Mouse (Mus musculus): ENCODE data around the gene Fbxl13. TPM values are rescaled to one million over a fixed set of nuclear protein-coding genes. Genes with fewer than 3 reads are reported as not detected.

The Fbxl13 gene
- total and polyA plus RNA-seq, 3 experiments: 0.14 to 0.30 (median 0.19) TPM

- Histone ChIP-seq H3K27me3 (replicated peaks) (no peaks in the 10 kb centered on the region), H3K4me2 (ENCODE audit: insufficient read depth, low read depth, poor library complexity, severe bottlenecking) (no peak overlapping the region), H3K79me2 (replicated peaks; ENCODE audit: control insufficient read depth, extremely low read depth, insufficient read depth, poor library complexity, severe bottlenecking) (no peaks in the 10 kb centered on the region), H3K9ac (ENCODE audit: insufficient read depth, low read depth) (no peak overlapping the region), H3K36me3 (replicated peaks in 1 of 2; ENCODE audit: control insufficient read depth in 1 of 2, insufficient read depth in 1 of 2, low read length in 1 of 2) (no peaks in the 10 kb centered on the region), H3K27ac (ENCODE audit: insufficient read depth, low read depth) (no peak overlapping the region), H3K4me3 (replicated peaks in 1 of 3; ENCODE audit: low read depth in 2 of 3, low read length in 2 of 3, poor library complexity in 1 of 3) (no peak overlapping the region), H3K9me3 (replicated peaks; ENCODE audit: low read length) (peaks cover 4% of the 10 kb centered on the region), H3K4me1 (ENCODE audit: control insufficient read depth in 1 of 2, insufficient read depth in 2 of 2) (peaks cover 0 to 11% of the 10 kb centered on the region in 2 experiments; a peak in 3 of 4 replicates)
- dilution Hi-C loops (cut with MboI; ENCODE audit: extremely low pct_ligation_motif_present, extremely low pct_unique_long_range_greater_than_20kb, low sequenced_read_pairs): no loop called here
- DNase-seq (ENCODE audit: extremely low read depth): no peak
- in situ Hi-C loops (cut with MboI; ENCODE audit: low pct_ligation_motif_present, low pct_unique_long_range_greater_than_20kb, low sequenced_read_pairs): no loop called here
- TF ChIP-seq TBP (conservative IDR thresholded peaks at IDR 0.05; ENCODE audit: low read depth, low read length) (no peak), USF2 (conservative IDR thresholded peaks at IDR 0.05; ENCODE audit: low read depth, low read length) (no peak), CHD2 (IDR thresholded peaks at IDR 0.05; ENCODE audit: low read length) (no peak), CTCF (conservative IDR thresholded peaks at IDR 0.05 in 1 of 2, IDR thresholded peaks at IDR 0.05 in 1 of 2; ENCODE audit: low read depth in 2 of 2, low read length in 2 of 2) (no peak), HCFC1 (IDR thresholded peaks at IDR 0.05; ENCODE audit: low read depth, low read length) (no peak), JUND (conservative IDR thresholded peaks at IDR 0.05; ENCODE audit: low read depth, low read length) (no peak), E2F4 (IDR thresholded peaks at IDR 0.05; ENCODE audit: insufficient replicate concordance, low read depth, low read length) (no peak), TCF12 (IDR thresholded peaks at IDR 0.05; ENCODE audit: low read depth, low read length) (no peak), RAD21 (IDR thresholded peaks at IDR 0.05; ENCODE audit: low read depth, low read length) (no peak), MAX (IDR thresholded peaks at IDR 0.05; ENCODE audit: low read length) (no peak), MAFK (IDR thresholded peaks at IDR 0.05; ENCODE audit: insufficient replicate concordance, low read length) (no peak), IRF4 (IDR thresholded peaks at IDR 0.05; ENCODE audit: low read depth, low read length) (no peak), BHLHE40 (IDR thresholded peaks at IDR 0.05; ENCODE audit: low read depth, low read length) (no peak), NRF1 (IDR thresholded peaks at IDR 0.05; ENCODE audit: low read depth, low read length) (no peak), POLR2A (IDR thresholded peaks at IDR 0.05; ENCODE audit: low read depth, low read length) (no peak), SMC3 (IDR thresholded peaks at IDR 0.05; ENCODE audit: low read depth, low read length) (no peak), JUN (IDR thresholded peaks at IDR 0.05; ENCODE audit: insufficient read depth, low read depth, low read length) (no peak), KAT2A (IDR thresholded peaks at IDR 0.05; ENCODE audit: insufficient replicate concordance, low read length) (no peak)
Observed at GRCm38 (mm10) chr5:21526835-21527485, 118.5 kb downstream of the Fbxl13 start.

GRCm38 (mm10) chr5:21519166-21519565 lies 126.3 kb downstream of the Fbxl13 start:
- H3K4me3 ChIP-seq (replicated peaks in 1 of 3; ENCODE audit: low read depth in 2 of 3, low read length in 2 of 3, poor library complexity in 1 of 3): no peak overlapping the region
- in situ Hi-C loops (cut with MboI; ENCODE audit: low pct_ligation_motif_present, low pct_unique_long_range_greater_than_20kb, low sequenced_read_pairs): no loop called here
- no peak for DNase-seq (ENCODE audit: extremely low read depth)
- no peak overlapping the region for H3K9ac ChIP-seq (ENCODE audit: insufficient read depth, low read depth)
- peaks cover 7 to 17% of the 10 kb centered on the region in 2 experiments for H3K4me1 ChIP-seq (ENCODE audit: control insufficient read depth in 1 of 2, insufficient read depth in 2 of 2)
- H3K4me2 ChIP-seq (ENCODE audit: insufficient read depth, low read depth, poor library complexity, severe bottlenecking): no peak overlapping the region
- no peak overlapping the region for H3K27ac ChIP-seq (ENCODE audit: insufficient read depth, low read depth)
- dilution Hi-C loops (cut with MboI; ENCODE audit: extremely low pct_ligation_motif_present, extremely low pct_unique_long_range_greater_than_20kb, low sequenced_read_pairs): no loop called here
- TF ChIP-seq EP300 (IDR thresholded peaks at IDR 0.05; ENCODE audit: low read length) (no peak), CHD2 (IDR thresholded peaks at IDR 0.05; ENCODE audit: low read length) (no peak), MEF2A (IDR thresholded peaks at IDR 0.05; ENCODE audit: borderline replicate concordance, low read depth, low read length) (no peak)
- H3K36me3 ChIP-seq (replicated peaks in 1 of 2; ENCODE audit: control insufficient read depth in 1 of 2, insufficient read depth in 1 of 2, low read length in 1 of 2): no peaks in the 10 kb centered on the region
- no peaks in the 10 kb centered on the region for H3K79me2 ChIP-seq (replicated peaks; ENCODE audit: control insufficient read depth, extremely low read depth, insufficient read depth, poor library complexity, severe bottlenecking)
- peaks cover 3% of the 10 kb centered on the region for H3K9me3 ChIP-seq (replicated peaks; ENCODE audit: low read length)
- H3K27me3 ChIP-seq (replicated peaks): no peaks in the 10 kb centered on the region

Data from CH12.LX (cell line).